Mouse (Mus musculus) testis, adult 2 months (tissue): ENCODE measurements around the gene Olfr355. TPM values are rescaled to one million over a fixed set of nuclear protein-coding genes. Genes with fewer than 3 reads are reported as not detected.

Experiments used
- H3K27ac ChIP-seq: fragments of 200-500 bp; 2 replicates; pipeline ENCODE4 v1.5.1; 2012; ENCODE audit warnings: low read depth, low read length; ENCODE audit not compliant: control insufficient read depth, insufficient read depth
- H3K27me3 ChIP-seq: fragments of 200-500 bp; 2 replicates; pipeline ENCODE4 v1.6.1; 2012; ENCODE audit warnings: mild to moderate bottlenecking, low read length, moderate library complexity; ENCODE audit not compliant: control insufficient read depth, insufficient read depth
- H3K36me3 ChIP-seq: fragments of 200-500 bp; 2 replicates; pipeline ENCODE4 v1.6.1; 2012; ENCODE audit warnings: mild to moderate bottlenecking, low read length; ENCODE audit not compliant: control insufficient read depth, insufficient read depth
- H3K4me1 ChIP-seq: fragments of 200-500 bp; 2 replicates; pipeline ENCODE4 v1.6.1; 2012; ENCODE audit warnings: low read length; ENCODE audit not compliant: control insufficient read depth, insufficient read depth
- H3K4me3 ChIP-seq: fragments of 200-500 bp; 2 replicates; pipeline ENCODE4 v1.5.1; 2012; ENCODE audit warnings: low read depth, mild to moderate bottlenecking, low read length, moderate library complexity, mixed read lengths; ENCODE audit not compliant: control insufficient read depth
- CTCF ChIP-seq: fragments of 200-500 bp; IDR thresholded peaks from 2 replicates; pipeline ENCODE4 v1.5.1; 2012; ENCODE audit warnings: low read depth, mild to moderate bottlenecking, inconsistent platforms, low read length, moderate library complexity; ENCODE audit not compliant: control insufficient read depth, insufficient read depth, insufficient replicate concordance
- POLR2A ChIP-seq: fragments of 200-500 bp; IDR thresholded peaks from 2 replicates; pipeline ENCODE4 v1.6.1; 2012; ENCODE audit warnings: low read depth, mild to moderate bottlenecking, inconsistent platforms, low read length, moderate library complexity; ENCODE audit not compliant: control insufficient read depth
- polyA plus RNA-seq: library from polyadenylated mRNA; depleted of rRNA; stranded (reverse); fragments of >200 nt; gene quantifications from 2 replicates; pipeline ENCODE4 v1.2.3, GENCODE M21; 2012; rRNA removed

Gene Olfr355
- not detected in 2 replicates for polyA plus RNA-seq

DNA sequence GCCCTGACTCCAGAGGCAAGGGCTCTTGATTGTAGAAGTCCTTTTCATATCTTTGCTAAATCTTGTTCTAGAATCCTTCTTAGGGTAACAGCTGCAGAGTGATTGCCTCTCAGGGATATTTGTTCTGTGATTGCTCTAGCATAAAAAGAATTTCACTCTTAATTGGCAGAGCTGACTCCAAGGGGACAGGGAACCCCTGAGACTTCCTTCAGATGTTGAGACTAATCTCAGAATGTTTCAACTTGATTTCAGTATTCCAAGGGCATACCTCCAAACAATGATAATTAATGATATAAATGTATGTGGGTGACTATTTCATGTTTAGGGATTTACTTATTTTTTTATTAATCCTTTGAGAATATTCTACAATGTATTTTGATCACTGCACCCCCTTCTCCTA, at the start of gene Olfr355:
Gene Olfr355 (minus strand): TSS at position 101 of the 400 bp plus-strand sequence.
- no peak within 1 kb of the TSS for H3K27ac ChIP-seq
- H3K4me1 ChIP-seq, result no peaks in the 10 kb centered on the region
- no peaks in the 10 kb centered on the region for H3K27me3 ChIP-seq
- TF ChIP-seq CTCF (no peak), POLR2A (no peak)
- H3K36me3 ChIP-seq, result no peaks in the 10 kb centered on the region
- H3K4me3 ChIP-seq, result no peak within 1 kb of the TSS

- H3K36me3 ChIP-seq, result no peaks in the 10 kb centered on the region
- TF ChIP-seq POLR2A (no peak), CTCF (no peak)
- no peaks in the 10 kb centered on the region for H3K27me3 ChIP-seq
- no peaks in the 10 kb centered on the region for H3K4me1 ChIP-seq
- no peak within 1 kb of the TSS for H3K4me3 ChIP-seq
- no peak within 1 kb of the TSS for H3K27ac ChIP-seq
Observed at GRCm38 (mm10) chr2:36936821-36937220, 8.1 kb upstream of the Olfr355 start, which contains the start of gene Olfr356. Gene Olfr356 (plus strand): TSS chr2:36937121.

DNA sequence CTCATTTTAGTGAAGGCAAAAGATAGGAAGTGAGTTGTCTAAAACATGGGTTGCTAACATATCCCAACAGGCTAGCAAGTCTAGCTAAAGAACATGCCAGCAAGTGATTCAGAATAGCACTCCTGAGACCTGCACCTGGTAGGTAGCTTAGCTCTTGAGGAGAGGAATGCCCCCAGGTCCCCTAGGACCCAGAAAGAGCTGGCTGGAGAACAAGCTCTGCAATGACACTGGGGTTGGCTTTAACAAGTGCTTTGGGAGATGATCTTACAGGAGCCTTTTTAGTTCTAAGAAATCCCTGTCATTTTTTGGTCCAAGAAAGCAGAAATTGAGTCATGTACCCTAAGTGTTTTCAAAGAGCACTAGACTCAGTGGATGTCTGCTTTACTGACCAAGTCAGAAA, 23.3 kb downstream of the Olfr355 start, which contains the start of gene Olfr354:
Gene Olfr354 (plus strand): TSS at position 301 of the 400 bp plus-strand sequence.
- TF ChIP-seq CTCF (no peak), POLR2A (no peak)
- H3K27me3 ChIP-seq, result no peaks in the 10 kb centered on the region
- H3K27ac ChIP-seq, result no peak within 1 kb of the TSS
- H3K4me1 ChIP-seq, result no peaks in the 10 kb centered on the region
- H3K4me3 ChIP-seq, result no peak within 1 kb of the TSS
- H3K36me3 ChIP-seq, result no peaks in the 10 kb centered on the region

DNA sequence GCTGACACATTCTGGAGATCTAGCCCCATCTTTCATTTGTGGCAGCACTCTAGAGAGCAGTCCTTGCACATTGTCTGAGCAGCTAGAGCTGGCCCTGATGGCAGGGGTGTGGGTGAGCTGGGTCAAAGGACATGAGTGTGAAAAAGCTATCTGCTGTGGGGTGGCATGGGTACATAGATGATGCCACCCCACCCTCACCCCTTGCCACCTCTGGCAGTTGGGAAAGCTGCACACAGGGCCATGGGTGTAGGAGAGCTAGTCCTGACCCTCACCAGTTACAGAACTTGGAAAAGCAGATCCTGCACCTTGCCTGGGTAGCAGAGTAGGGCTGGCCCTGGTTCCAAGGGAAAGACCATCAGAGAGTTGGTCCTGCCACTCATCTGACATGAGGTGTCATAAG, 31.6 kb downstream of the Olfr355 start:
- Histone ChIP-seq H3K27me3 (no peaks in the 10 kb centered on the region), H3K36me3 (no peaks in the 10 kb centered on the region), H3K4me1 (no peaks in the 10 kb centered on the region), H3K4me3 (no peak overlapping the region), H3K27ac (no peak overlapping the region)
- TF ChIP-seq POLR2A (no peak), CTCF (no peak)

DNA sequence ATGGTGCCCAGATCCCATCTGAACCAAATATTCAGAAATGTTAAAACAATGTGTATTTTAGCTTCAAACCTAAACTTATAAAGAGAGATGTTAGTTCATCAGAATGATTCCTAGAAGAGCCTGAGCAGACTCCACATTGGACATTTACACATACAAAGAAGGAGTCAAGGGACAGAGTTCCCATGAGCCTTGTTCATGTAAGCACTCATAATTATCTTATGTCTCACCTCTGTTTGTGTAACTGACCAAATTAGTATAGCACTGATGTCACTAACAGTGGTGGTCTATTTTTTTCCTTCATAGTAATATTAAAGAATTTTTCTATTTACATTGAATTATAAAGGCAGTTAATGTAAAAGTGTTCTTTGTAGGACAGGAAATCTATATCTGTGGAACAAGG, 35.9 kb downstream of the Olfr355 start, which contains the start of gene Olfr353:
Gene Olfr353 (minus strand): TSS at position 101 of the 400 bp plus-strand sequence.
- H3K36me3 ChIP-seq, result no peaks in the 10 kb centered on the region
- no peaks in the 10 kb centered on the region for H3K27me3 ChIP-seq
- H3K27ac ChIP-seq, result no peak within 1 kb of the TSS
- no peak within 1 kb of the TSS for H3K4me3 ChIP-seq
- H3K4me1 ChIP-seq, result no peaks in the 10 kb centered on the region
- TF ChIP-seq POLR2A (no peak), CTCF (no peak)

Other genes starting within 250 kb of the Olfr355 start
- not detected in 2 replicates for gene Olfr346, start 243.1 kb downstream of the Olfr355 start, polyA plus RNA-seq
- not detected in 2 replicates for gene Olfr347, start 197.0 kb downstream of the Olfr355 start, polyA plus RNA-seq
- not detected in 2 replicates for gene Olfr348, start 144.6 kb downstream of the Olfr355 start, polyA plus RNA-seq
- gene Olfr50, start 138.4 kb downstream of the Olfr355 start, polyA plus RNA-seq, result not detected in 2 replicates
- not detected in 2 replicates for gene Olfr3, start 111.9 kb downstream of the Olfr355 start, polyA plus RNA-seq
- gene Olfr350, start 82.6 kb downstream of the Olfr355 start, polyA plus RNA-seq, result not detected in 2 replicates
- not detected in 2 replicates for gene Olfr351, start 66.2 kb downstream of the Olfr355 start, polyA plus RNA-seq
- gene Olfr352, start 60.4 kb downstream of the Olfr355 start, polyA plus RNA-seq, result not detected in 2 replicates
- gene Olfr353, start 36.0 kb downstream of the Olfr355 start, polyA plus RNA-seq, result not detected in 2 replicates
- not detected in 2 replicates for gene Olfr354, start 23.2 kb downstream of the Olfr355 start, polyA plus RNA-seq
- not detected in 2 replicates for gene Olfr356, start 8.2 kb upstream of the Olfr355 start, polyA plus RNA-seq
- gene Olfr357, start 64.9 kb upstream of the Olfr355 start, polyA plus RNA-seq, result 0.59 and 0.62 TPM in 2 replicates
- not detected in 2 replicates for gene Olfr358, start 80.4 kb upstream of the Olfr355 start, polyA plus RNA-seq
- not detected in 2 replicates for gene Olfr360, start 136.8 kb upstream of the Olfr355 start, polyA plus RNA-seq
- gene Olfr361, start 160.4 kb upstream of the Olfr355 start, polyA plus RNA-seq, result 0.11 and 0.58 TPM in 2 replicates
- 0.07 TPM in 2 replicates for gene Olfr362, start 189.0 kb upstream of the Olfr355 start, polyA plus RNA-seq
- not detected in 2 replicates for gene Olfr364-ps1, start 210.4 kb upstream of the Olfr355 start, polyA plus RNA-seq